Mouse (Mus musculus) heart, postnatal 4 days (tissue): ENCODE measurements at regions not wholly inside any gene's neighbourhood (a gene's known extent, or its start where the extent isn't known, plus 50 kb on each side); places are given as distances from the start of the nearest gene placed in this dataset.
"Not testable (repeated sequence)": the region's sequence is repeated elsewhere in the genome, so short reads cannot be mapped to it uniquely, and the experiment has no call there.

Experiments used
- DNase-seq: peaks from one replicate; pipeline ENCODE4 v3.0.0; 2021

- DNase-seq, result no peak
Observed at GRCm38 (mm10) chr4:55663856-55664255, 131.6 kb upstream of the Klf4 start.

GRCm38 (mm10) chr4:55662041-55662440 is 129.8 kb upstream of the Klf4 start:
- no peak for DNase-seq

DNA sequence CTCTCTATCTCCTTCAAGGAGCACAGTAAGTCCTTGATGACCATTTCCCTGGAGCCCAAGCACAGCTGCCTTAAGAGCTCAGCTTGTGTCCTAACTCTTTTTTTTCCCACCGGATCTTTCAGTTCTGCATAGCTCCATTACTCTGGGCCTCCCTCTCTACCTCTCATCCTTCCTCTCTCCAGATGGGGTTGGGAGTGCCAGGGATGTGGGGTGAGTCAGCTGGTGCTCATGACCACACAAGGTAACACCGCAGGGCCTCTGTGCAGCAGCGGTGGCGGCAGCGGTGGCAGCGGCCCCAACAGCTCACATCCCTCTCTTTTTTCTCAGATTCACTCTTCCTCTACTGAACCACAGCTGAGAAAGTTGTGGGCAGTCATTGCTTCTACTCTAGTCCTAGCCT is 126.6 kb upstream of the Klf4 start:
- DNase-seq, result no peak

GRCm38 (mm10) chr4:55655329-55655728 is 123.1 kb upstream of the Klf4 start:
- no peak for DNase-seq

DNA sequence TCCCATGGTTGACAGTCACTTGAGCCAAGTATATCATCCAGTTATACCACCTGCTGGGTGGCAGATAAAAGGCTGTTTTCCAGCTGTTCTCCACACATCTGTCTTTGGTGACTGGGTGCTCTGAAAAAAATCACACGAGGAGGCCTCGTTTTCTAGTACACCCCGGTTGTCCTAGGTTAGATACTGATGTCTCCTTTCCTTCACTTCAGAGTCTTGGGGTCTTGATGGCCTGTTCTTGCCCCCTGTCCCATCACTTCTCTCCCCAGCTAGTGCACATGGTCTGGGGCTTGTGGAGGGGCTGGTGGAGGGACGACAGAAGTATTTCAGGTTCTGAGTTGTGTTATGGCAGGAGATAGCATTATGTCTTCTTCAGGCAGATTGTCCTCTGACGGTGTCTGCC is 120.4 kb upstream of the Klf4 start:
- no peak for DNase-seq

GRCm38 (mm10) chr4:55651811-55652410 is 119.6 kb upstream of the Klf4 start:
- peak; percentile 38 for DNase-seq

GRCm38 (mm10) chr4:55651051-55651763 is 118.9 kb upstream of the Klf4 start:
- peak; percentile 93 for DNase-seq

- peak; percentile 19 for DNase-seq
Observed at GRCm38 (mm10) chr4:55650186-55650585, 117.9 kb upstream of the Klf4 start.

- DNase-seq, result no peak
Observed at GRCm38 (mm10) chr4:55648376-55648775, 116.1 kb upstream of the Klf4 start.

- no peak for DNase-seq
Observed at GRCm38 (mm10) chr4:55645432-55645831, 113.2 kb upstream of the Klf4 start.

GRCm38 (mm10) chr4:55644895-55645294 is 112.6 kb upstream of the Klf4 start:
- DNase-seq, result no peak

GRCm38 (mm10) chr4:55634946-55635511 is 102.8 kb upstream of the Klf4 start:
- DNase-seq, result no peak

DNA sequence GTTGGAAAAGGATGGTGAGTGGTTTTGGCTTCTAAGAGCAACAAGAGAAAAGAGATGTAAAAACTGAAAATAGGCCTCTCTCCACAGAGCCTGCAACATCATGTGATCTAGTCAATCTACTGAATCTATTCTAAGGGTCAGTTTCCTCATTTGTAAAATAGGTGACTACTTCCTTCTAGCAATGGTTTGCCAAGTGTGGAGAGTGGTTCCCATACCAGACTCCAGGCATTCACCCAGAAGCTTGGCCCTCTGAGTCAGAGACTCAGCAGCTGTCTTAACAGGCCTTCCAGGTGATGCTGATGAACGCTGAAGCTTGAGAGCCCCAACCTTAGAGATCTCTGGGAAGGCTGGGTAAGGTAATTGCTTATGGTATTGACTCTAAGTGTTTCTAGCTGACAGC is 98.9 kb upstream of the Klf4 start:
- DNase-seq, result no peak

- not testable (repeated sequence) for DNase-seq
Observed at GRCm38 (mm10) chr4:55630215-55630614, 97.9 kb upstream of the Klf4 start.

GRCm38 (mm10) chr4:55624779-55625178 is 92.5 kb upstream of the Klf4 start:
- DNase-seq, result no peak

- DNase-seq, result peak; percentile 17
Observed at GRCm38 (mm10) chr4:55623151-55623760, 91.0 kb upstream of the Klf4 start.

GRCm38 (mm10) chr4:55622651-55623050 is 90.4 kb upstream of the Klf4 start:
- no peak for DNase-seq

DNA sequence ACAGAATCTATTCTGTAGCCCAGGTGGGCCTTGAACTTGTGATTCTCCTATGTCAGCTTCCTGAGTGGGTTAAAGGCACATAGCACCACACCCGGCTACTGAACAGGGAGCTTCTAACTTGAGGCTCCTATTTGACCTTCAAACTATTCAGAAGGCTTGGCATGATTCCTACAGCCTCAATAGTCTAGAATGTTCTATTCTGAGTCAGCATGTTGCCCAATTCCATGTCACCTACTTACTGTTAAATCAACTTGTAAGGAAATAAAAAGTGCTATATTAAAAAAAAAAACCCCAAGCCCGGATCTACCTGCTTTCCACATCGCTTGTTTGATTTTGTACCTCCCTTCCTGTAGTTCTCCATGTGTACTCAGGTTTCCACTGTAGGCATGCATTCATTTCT is 87.6 kb upstream of the Klf4 start:
- DNase-seq, result no peak

DNA sequence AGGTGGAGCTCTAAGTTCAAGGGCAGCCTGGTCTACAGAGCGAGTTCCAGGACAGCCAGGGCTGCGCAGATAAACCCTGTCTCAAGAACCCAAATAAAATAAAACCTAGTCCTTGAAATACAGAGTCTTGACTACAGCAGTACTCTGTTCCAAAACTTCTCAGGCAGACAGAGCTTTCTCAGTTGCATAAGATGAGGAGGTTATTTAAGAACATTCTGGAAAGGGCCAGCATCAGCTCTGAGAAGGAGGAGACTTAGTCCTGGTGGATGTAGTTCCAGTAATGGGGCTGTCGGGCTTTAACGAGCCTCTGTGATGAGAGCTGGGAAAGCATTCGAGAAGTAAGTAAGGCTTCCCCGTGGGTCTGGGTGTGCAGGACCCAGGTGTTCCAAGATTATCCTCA is 83.5 kb upstream of the Klf4 start:
- no peak for DNase-seq

DNA sequence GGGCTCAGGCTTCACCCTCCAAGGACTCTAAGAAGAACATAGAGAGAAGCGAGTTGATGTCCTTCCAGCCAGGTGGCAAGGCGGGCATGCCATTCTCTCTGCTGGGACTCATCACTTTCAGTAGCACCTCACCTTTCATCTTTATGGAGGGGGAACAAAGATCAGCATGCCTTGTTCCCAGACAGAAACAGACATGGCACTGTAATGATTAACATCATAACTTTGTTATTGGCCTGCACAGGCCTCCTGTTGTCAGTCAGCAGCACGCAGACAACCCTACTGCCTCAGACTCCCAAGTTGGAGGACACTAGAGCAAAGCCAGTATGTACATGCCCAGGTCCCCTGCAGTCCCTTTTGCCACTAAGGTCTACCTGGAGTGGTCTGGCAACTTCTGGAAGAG is 81.3 kb upstream of the Klf4 start:
- no peak for DNase-seq

GRCm38 (mm10) chr4:55610998-55611397 is 78.7 kb upstream of the Klf4 start:
- DNase-seq, result no peak

DNA sequence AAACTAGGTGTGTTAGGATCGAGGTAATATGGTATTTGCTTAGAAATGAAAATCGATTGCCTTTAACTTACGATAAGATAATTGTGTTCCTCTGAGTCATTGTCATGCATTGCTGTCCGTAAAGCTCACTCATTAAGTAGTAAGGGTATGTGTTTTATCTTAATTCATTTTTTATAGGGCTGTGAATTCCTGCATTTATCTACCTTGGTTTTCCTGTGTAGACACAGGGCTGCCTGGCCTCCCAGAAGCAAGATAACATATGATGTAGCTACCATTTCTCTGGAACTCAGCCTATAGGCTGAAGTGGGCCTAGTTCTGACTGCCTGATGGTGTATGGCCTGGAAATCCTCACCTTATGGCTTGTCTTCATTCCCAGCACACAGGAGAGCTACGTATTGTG is 76.9 kb upstream of the Klf4 start:
- DNase-seq, result no peak

- DNase-seq, result no peak
Observed at GRCm38 (mm10) chr4:55605541-55605940, 73.3 kb upstream of the Klf4 start.

- DNase-seq, result peak; percentile 33
Observed at GRCm38 (mm10) chr4:55604915-55605314, 72.6 kb upstream of the Klf4 start.
